Mouse (Mus musculus) heart, adult 2 months (tissue): ENCODE measurements around the gene 1700023F06Rik.

ENCODE experiments used
- CTCF ChIP-seq: fragments of 200-600 bp; IDR thresholded peaks from 2 replicates; pipeline ENCODE4 v1.8.1; 2022; ENCODE audit warnings: antibody characterized with exemption, mild to moderate bottlenecking, moderate library complexity
- EP300 ChIP-seq: fragments of 200-500 bp; IDR thresholded peaks from 2 replicates; pipeline ENCODE4 v1.6.1; 2011; ENCODE audit warnings: low read depth, low read length, control low read depth; ENCODE audit not compliant: insufficient read depth
- POLR2A ChIP-seq: fragments of 200-500 bp; IDR thresholded peaks from 2 replicates; pipeline ENCODE4 v1.6.1; 2011; ENCODE audit warnings: mild to moderate bottlenecking, low read depth, low read length, control low read depth; ENCODE audit not compliant: insufficient read depth

- TF ChIP-seq CTCF (no peak), POLR2A (no peak), EP300 (no peak)
These were observed 2.2 kb downstream of the 1700023F06Rik start for GRCm38 (mm10) chr11:103206203-103206602.
